Mouse (Mus musculus) intestine, embryonic 14.5 days (tissue): ENCODE measurements around the gene Pkn1. TPM values are rescaled to one million over a fixed set of nuclear protein-coding genes. Genes with fewer than 3 reads are reported as not detected.

ENCODE experiments used
- ATAC-seq: fragments of 200-750 bp; cut with Nextera tagmentation; replicated peaks from 2 replicates; pipeline ENCODE4 v1.8.0; 2017; ENCODE audit warnings: low read depth, moderate number of reproducible peaks, moderate TSS enrichment, moderate library complexity; ENCODE audit not compliant: low FRiP score, low TSS enrichment
- DNase-seq: peaks from one replicate; pipeline ENCODE4 v3.0.0-alpha.2; 2018; ENCODE audit warnings: low spot score
- H3K27ac ChIP-seq: fragments of 300-500 bp; sonication (generic); 2 replicates; pipeline ENCODE4 v1.5.1; 2014; ENCODE audit warnings: low read depth, mild to moderate bottlenecking, control low read depth
- H3K27me3 ChIP-seq: fragments of 300-500 bp; sonication (generic); replicated peaks from 2 replicates; pipeline ENCODE4 v1.6.1; 2014; ENCODE audit warnings: low read length, control low read depth; ENCODE audit not compliant: control insufficient read depth, insufficient read depth
- H3K36me3 ChIP-seq: fragments of 300-500 bp; sonication (generic); 2 replicates; pipeline ENCODE4 v1.6.1; 2014; ENCODE audit warnings: low read length, control low read depth; ENCODE audit not compliant: control insufficient read depth, insufficient read depth
- H3K4me1 ChIP-seq: fragments of 300-500 bp; sonication (generic); replicated peaks from 2 replicates; pipeline ENCODE4 v1.6.1; 2014; ENCODE audit warnings: low read length, control low read depth, mixed read lengths; ENCODE audit not compliant: control insufficient read depth, insufficient read depth
- H3K4me2 ChIP-seq: fragments of 300-500 bp; sonication (generic); 2 replicates; pipeline ENCODE4 v1.6.1; 2014; ENCODE audit warnings: low read length
- H3K4me3 ChIP-seq: fragments of 300-500 bp; sonication (generic); 2 replicates; pipeline ENCODE4 v1.5.1; 2014; ENCODE audit warnings: low read depth, low read length, control low read depth, mixed read lengths
- H3K9ac ChIP-seq: fragments of 300-500 bp; sonication (generic); 2 replicates; pipeline ENCODE4 v1.6.1; 2014; ENCODE audit warnings: mild to moderate bottlenecking, low read length
- H3K9me3 ChIP-seq: fragments of 300-500 bp; sonication (generic); 2 replicates; pipeline ENCODE4 v1.6.1; 2016; ENCODE audit warnings: low read length, control low read depth; ENCODE audit not compliant: control insufficient read depth
- WGBS: fragments of 180-500 bp; shearing (Covaris S2); extraction: QIAGEN DNeasy Blood & Tissue Kit; methylation state at CpG from one replicate; pipeline ENCODE4 v1.1.7; 2014; 5-methylcytosine and 5-hydroxymethylcytosine counted together
- polyA plus RNA-seq: library from polyadenylated mRNA; unstranded; fragments of >200 nt; fragmentation: Nextera tagmentation; extraction: Ambion mirVana; gene quantifications from 2 replicates; pipeline ENCODE4 v1.2.1, GENCODE M21; 2014

Pkn1 gene
- polyA plus RNA-seq, 1 experiment from 2014 or later = 31.5 TPM

GRCm38 (mm10) chr8:83716563-83716962 is 17.6 kb upstream of the Pkn1 start:
- DNase-seq = no peak
- Histone ChIP-seq H3K36me3 (peaks cover 27% of the 10 kb centered on the region), H3K27ac (no peak overlapping the region), H3K4me3 (peak overlapping the region; percentile 95), H3K4me2 (peak overlapping the region; percentile 97), H3K9ac (peak overlapping the region; percentile 92), H3K27me3 (no peaks in the 10 kb centered on the region), H3K4me1 (peaks cover 16% of the 10 kb centered on the region), H3K9me3 (no peaks in the 10 kb centered on the region)
- 53% methylated on average over 2 of the region's 2 CpGs for WGBS
- no peak for ATAC-seq

- DNase-seq = no peak
- peaks cover 16% of the 10 kb centered on the region for H3K4me1 ChIP-seq
- H3K9ac ChIP-seq = peak overlapping the region; percentile 92
- H3K9me3 ChIP-seq = no peaks in the 10 kb centered on the region
- H3K27me3 ChIP-seq = no peaks in the 10 kb centered on the region
- peaks cover 19% of the 10 kb centered on the region for H3K36me3 ChIP-seq
- WGBS = 2% methylated on average over 17 of the region's 17 CpGs
- peak overlapping the region; percentile 91 for H3K27ac ChIP-seq
- ATAC-seq = no peak
- peak overlapping the region; percentile 97 for H3K4me2 ChIP-seq
- H3K4me3 ChIP-seq = peak overlapping the region; percentile 95
Measured at GRCm38 (mm10) chr8:83715771-83716170, 16.8 kb upstream of the Pkn1 start.

DNA sequence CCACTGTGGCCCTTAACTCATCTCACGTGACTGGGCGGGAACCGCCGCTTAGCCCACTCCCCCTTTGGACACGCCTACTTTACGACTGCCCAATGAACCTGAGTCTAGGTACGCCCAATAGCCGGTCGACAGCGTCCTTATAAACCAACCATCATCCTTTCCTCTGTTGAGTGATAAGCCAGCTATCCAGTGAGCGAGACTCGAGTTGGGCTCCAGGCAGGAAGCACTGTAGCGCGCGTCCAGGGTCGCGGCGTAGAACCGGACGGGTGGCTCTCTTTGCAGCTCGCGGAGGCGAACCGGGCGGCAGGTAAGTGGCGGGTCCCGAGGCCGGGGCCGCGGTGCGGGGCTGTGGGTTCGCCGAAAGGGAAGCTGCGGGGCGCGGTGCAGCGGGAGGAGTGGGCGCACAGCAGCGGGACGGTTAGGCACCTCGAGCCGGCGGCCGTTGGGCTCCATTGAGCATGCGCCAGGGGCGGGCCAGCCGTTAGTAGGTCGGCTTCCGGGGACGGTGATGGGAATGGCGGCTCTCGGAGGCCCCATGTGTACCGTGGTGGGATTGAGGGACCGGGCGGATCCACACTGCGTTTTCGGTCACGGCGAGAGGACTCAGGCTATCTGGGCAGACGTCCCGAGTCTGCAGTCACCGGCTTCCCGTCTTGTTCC is 16.2 kb upstream of the Pkn1 start, which contains the start of gene Ddx39:
TSS of gene Ddx39 (plus strand) at position 147 of the 660 bp plus-strand sequence.
- Histone ChIP-seq H3K9me3 (no peaks in the 10 kb centered on the region), H3K27ac (peak within 1 kb of the TSS; percentile 91), H3K9ac (peak within 1 kb of the TSS; percentile 92), H3K36me3 (peaks cover 13% of the 10 kb centered on the region), H3K27me3 (no peaks in the 10 kb centered on the region), H3K4me2 (peak within 1 kb of the TSS; percentile 97), H3K4me1 (peaks cover 16% of the 10 kb centered on the region), H3K4me3 (peak within 1 kb of the TSS; percentile 95)
- peak; percentile 97 for DNase-seq
- under 1% methylated on average over 63 of the region's 63 CpGs for WGBS
- peak; percentile 100 for ATAC-seq

DNA sequence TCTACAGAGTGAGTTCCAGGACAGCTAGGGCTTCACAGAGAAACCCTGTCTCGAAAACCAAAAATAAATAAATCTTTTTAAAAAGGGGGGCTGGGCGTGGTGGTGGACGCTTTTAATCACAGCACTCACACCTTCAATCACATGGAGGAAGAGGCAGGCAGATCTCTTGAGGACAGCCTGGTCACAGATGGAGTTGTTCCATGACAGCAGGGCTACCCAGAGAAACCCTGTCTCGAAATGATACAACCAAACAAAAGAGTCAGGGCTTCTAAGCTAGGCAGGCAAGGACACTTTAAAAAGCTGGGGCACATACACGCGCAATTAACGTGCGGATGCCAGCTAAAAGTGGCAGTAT is 15.7 kb upstream of the Pkn1 start:
- ATAC-seq = peak; percentile 29
- H3K4me1 ChIP-seq = peaks cover 16% of the 10 kb centered on the region
- peak overlapping the region; percentile 95 for H3K4me3 ChIP-seq
- no peak overlapping the region; the same call in 1 of the 2 replicates for H3K9ac ChIP-seq
- H3K27me3 ChIP-seq = no peaks in the 10 kb centered on the region
- no peaks in the 10 kb centered on the region for H3K9me3 ChIP-seq
- H3K27ac ChIP-seq = no peak overlapping the region
- H3K36me3 ChIP-seq = peaks cover 8% of the 10 kb centered on the region
- H3K4me2 ChIP-seq = peak overlapping the region; percentile 97
- WGBS = 15% methylated on average over 8 of the region's 8 CpGs
- no peak for DNase-seq

DNA sequence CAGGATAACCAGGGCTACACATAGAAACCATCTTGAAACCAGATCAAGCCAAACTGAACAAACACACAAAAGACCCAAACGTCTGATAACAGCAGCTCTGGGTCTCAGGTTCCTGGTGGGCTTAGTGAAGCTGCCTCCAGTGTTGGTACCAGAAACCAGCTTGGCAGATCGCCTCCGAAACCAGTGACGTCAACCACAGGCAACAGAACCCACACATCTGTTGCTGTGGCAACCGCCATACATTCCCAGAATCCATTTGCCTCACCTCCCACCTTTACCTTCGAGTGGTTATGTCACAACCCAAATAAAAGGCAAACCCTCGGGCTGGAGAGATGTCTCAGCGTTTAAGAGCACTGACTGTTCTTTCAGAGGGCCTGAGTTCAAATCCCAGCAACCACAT is 8.6 kb upstream of the Pkn1 start:
- Histone ChIP-seq H3K4me2 (no peak overlapping the region), H3K27me3 (no peaks in the 10 kb centered on the region), H3K4me3 (no peak overlapping the region), H3K9ac (no peak overlapping the region), H3K9me3 (no peaks in the 10 kb centered on the region), H3K27ac (no peak overlapping the region), H3K4me1 (no peaks in the 10 kb centered on the region), H3K36me3 (no peaks in the 10 kb centered on the region)
- WGBS = 67% methylated on average over 8 of the region's 8 CpGs
- DNase-seq = no peak
- no peak for ATAC-seq

GRCm38 (mm10) chr8:83706411-83706810 is 7.4 kb upstream of the Pkn1 start:
- H3K4me3 ChIP-seq = no peak overlapping the region
- H3K27me3 ChIP-seq = no peaks in the 10 kb centered on the region
- H3K4me2 ChIP-seq = no peak overlapping the region
- WGBS = 66% methylated on average over 5 of the region's 5 CpGs
- H3K9me3 ChIP-seq = no peaks in the 10 kb centered on the region
- H3K9ac ChIP-seq = no peak overlapping the region
- H3K4me1 ChIP-seq = no peaks in the 10 kb centered on the region
- no peaks in the 10 kb centered on the region for H3K36me3 ChIP-seq
- ATAC-seq (no peak), DNase-seq (no peak)
- H3K27ac ChIP-seq = no peak overlapping the region

- peaks cover 11% of the 10 kb centered on the region; the same call in 1 of the 2 replicates for H3K4me1 ChIP-seq
- no peaks in the 10 kb centered on the region for H3K36me3 ChIP-seq
- WGBS = 89% methylated on average over 4 of the region's 4 CpGs
- no peaks in the 10 kb centered on the region for H3K9me3 ChIP-seq
- no peak overlapping the region for H3K4me2 ChIP-seq
- H3K27ac ChIP-seq = no peak overlapping the region
- H3K9ac ChIP-seq = no peak overlapping the region
- no peaks in the 10 kb centered on the region for H3K27me3 ChIP-seq
- no peak for DNase-seq
- H3K4me3 ChIP-seq = no peak overlapping the region
- no peak for ATAC-seq
Measured at GRCm38 (mm10) chr8:83703426-83703825, 4.4 kb upstream of the Pkn1 start.

GRCm38 (mm10) chr8:83700423-83701085 is 1.6 kb upstream of the Pkn1 start:
- Histone ChIP-seq H3K4me1 (peaks cover 28% of the 10 kb centered on the region), H3K9me3 (no peaks in the 10 kb centered on the region), H3K36me3 (no peaks in the 10 kb centered on the region), H3K9ac (no peak overlapping the region), H3K27me3 (no peaks in the 10 kb centered on the region), H3K4me2 (no peak overlapping the region), H3K4me3 (no peak overlapping the region), H3K27ac (no peak overlapping the region)
- DNase-seq (no peak), ATAC-seq (no peak)
- 80% methylated on average over 9 of the region's 9 CpGs for WGBS

DNA sequence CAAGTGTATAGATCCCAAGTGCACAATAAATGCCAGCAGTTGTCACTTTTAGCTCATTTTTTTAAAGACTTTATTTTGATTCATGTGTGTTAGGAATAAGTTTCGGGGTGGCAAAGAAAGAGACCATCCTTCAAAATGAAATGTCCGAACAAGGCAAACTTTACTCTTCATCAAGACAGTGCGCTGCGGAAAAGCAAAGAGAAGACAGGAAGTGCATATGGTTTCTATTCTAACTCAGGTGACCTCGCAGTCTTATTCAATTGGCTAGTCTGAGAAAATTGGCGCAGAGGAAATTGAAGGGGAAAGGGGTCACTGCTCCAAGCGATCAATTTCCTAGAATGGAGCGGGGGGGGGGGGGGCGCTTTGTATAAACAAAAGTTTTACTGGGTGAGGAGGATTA is 587 bp upstream of the Pkn1 start:
- H3K36me3 ChIP-seq = no peaks in the 10 kb centered on the region
- peak overlapping the region; percentile 75 for H3K27ac ChIP-seq
- peak overlapping the region; percentile 97 for H3K4me2 ChIP-seq
- no peaks in the 10 kb centered on the region for H3K27me3 ChIP-seq
- WGBS = 19% methylated on average over 9 of the region's 9 CpGs
- peaks cover 30% of the 10 kb centered on the region for H3K4me1 ChIP-seq
- no peaks in the 10 kb centered on the region for H3K9me3 ChIP-seq
- ATAC-seq = no peak
- peak overlapping the region; percentile 86 for H3K9ac ChIP-seq
- no peak for DNase-seq
- peak overlapping the region; percentile 85 for H3K4me3 ChIP-seq
